Mouse (Mus musculus): Measurements from ENCODE around the gene Abr.

- TF ChIP-seq MAX (IDR thresholded peaks at IDR 0.05; ENCODE audit: low read depth) (no peak), TCF12 (IDR thresholded peaks at IDR 0.05; ENCODE audit: insufficient read depth, poor library complexity, severe bottlenecking) (no peak), POLR2A (IDR thresholded peaks at IDR 0.05; ENCODE audit: insufficient read length, low read depth) (no peak), USF1 (IDR thresholded peaks at IDR 0.05; ENCODE audit: low read depth) (no peak), E2F4 (IDR thresholded peaks at IDR 0.05; ENCODE audit: insufficient read depth) (no peak), CEBPB (IDR thresholded peaks at IDR 0.05; ENCODE audit: insufficient read depth, poor library complexity, severe bottlenecking) (no peak), REST (IDR thresholded peaks at IDR 0.05; ENCODE audit: insufficient read depth, insufficient read length) (no peak), POLR2AphosphoS2 (IDR thresholded peaks at IDR 0.05; ENCODE audit: insufficient read length, low read depth) (no peak), MYOG (IDR thresholded peaks at IDR 0.05; ENCODE audit: control insufficient read depth in 1 of 3, insufficient read depth in 1 of 3, insufficient read length in 2 of 3, low read depth in 2 of 3) (peak in 1 of 3 experiments; percentile 25), SRF (IDR thresholded peaks at IDR 0.05; ENCODE audit: control insufficient read depth, insufficient read length, low read depth) (no peak)
These were observed 245.7 kb downstream of the Abr start for GRCm38 (mm10) chr11:76376425-76376824.
